Mouse (Mus musculus) forebrain, embryonic 10.5 days (tissue): ENCODE results near the gene Tmem150a. TPM values are rescaled to one million over a fixed set of nuclear protein-coding genes. Genes with fewer than 3 reads are reported as not detected.
A peak's percentile ranks its signal among the peaks of the same experiment; 100 is the strongest.

ENCODE experiments used
- DNase-seq: peaks from one replicate; pipeline ENCODE4 v3.0.0-alpha.2; 2017; ENCODE audit warnings: low spot score; ENCODE audit errors: extremely low spot score
- H3K27ac ChIP-seq: fragments of 300-500 bp; sonication (generic); 2 replicates; pipeline ENCODE4 v1.5.1; 2016; ENCODE audit warnings: mild to moderate bottlenecking
- H3K27me3 ChIP-seq: fragments of 300-500 bp; sonication (generic); 2 replicates; pipeline ENCODE4 v1.6.1; 2016; ENCODE audit warnings: mild to moderate bottlenecking; ENCODE audit not compliant: poor library complexity, severe bottlenecking
- H3K36me3 ChIP-seq: fragments of 300-500 bp; sonication (generic); replicated peaks from 2 replicates; pipeline ENCODE4 v1.6.1; 2016; ENCODE audit warnings: mild to moderate bottlenecking, moderate library complexity
- H3K4me1 ChIP-seq: fragments of 300-500 bp; sonication (generic); 2 replicates; pipeline ENCODE4 v1.6.1; 2016
- H3K4me3 ChIP-seq: fragments of 300-500 bp; sonication (generic); 2 replicates; pipeline ENCODE4 v1.5.1; 2016; ENCODE audit warnings: mild to moderate bottlenecking, moderate library complexity
- H3K9me3 ChIP-seq: fragments of 300-500 bp; sonication (generic); 2 replicates; pipeline ENCODE4 v1.6.1; 2016; ENCODE audit warnings: mild to moderate bottlenecking, moderate library complexity
- WGBS: fragments of 180-500 bp; shearing (Covaris S2); methylation state at CpG from one replicate; pipeline ENCODE4 v1.1.7; 2016; 5-methylcytosine and 5-hydroxymethylcytosine counted together
- polyA plus RNA-seq: library from polyadenylated mRNA; unstranded; fragments of >200 nt; fragmentation: Nextera tagmentation; extraction: Ambion mirVana; gene quantifications from 2 replicates; pipeline ENCODE4 v1.2.1, GENCODE M21; 2016

Tmem150a gene
- polyA plus RNA-seq, 1 experiment from 2014 or later, result 5.6 TPM

DNA sequence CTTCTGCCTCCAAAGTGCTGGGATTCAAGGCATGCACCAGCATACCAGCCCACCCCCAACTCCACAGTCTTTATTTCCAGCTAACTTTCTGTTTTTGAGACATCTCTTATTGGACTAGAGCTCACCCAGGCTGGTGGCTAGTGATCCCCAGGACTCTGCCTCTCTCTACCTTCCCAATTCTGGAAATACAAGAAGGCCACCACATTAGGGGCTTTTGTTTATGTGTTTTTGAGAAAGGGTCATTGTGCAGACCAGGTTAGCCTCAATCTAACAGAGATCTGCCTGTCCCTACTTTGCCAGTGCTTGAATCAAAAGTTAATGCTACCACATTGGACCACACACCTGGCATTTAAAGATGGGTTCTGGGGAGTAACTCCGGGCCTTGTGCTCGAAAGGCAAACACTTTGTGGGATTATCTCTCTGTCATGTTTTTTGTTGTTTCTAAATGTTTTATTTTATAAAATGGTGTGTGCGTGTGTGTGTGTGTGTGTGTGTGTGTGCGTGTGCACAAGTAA is 12.3 kb downstream of the Tmem150a start:
- 77% methylated on average over 4 of the region's 4 CpGs for WGBS

DNA sequence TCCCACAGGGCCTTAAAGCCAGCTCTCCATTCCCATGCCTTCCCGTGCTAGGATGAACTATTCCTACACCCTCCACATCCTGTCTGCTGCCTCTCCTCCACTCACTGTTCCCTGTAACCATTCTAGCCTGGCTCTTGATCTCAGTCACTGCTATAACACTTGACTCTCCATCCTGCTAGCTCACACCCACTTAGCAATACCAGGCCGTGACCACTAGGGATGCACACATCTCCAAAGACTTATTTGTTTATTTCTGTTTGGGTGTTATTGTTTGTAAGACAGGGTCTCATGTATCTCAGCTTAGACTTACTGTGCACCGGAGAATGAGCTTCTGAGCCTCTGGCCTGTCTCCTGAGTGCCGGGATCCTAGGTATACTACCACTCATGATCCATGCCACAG is 14.3 kb downstream of the Tmem150a start:
- no peak for DNase-seq
- Histone ChIP-seq H3K4me1 (peaks cover 11% of the 10 kb centered on the region), H3K27ac (no peak overlapping the region), H3K9me3 (no peaks in the 10 kb centered on the region), H3K36me3 (no peaks in the 10 kb centered on the region), H3K27me3 (no peaks in the 10 kb centered on the region), H3K4me3 (no peak overlapping the region)
- WGBS, result 86% methylated on average over 4 of the region's 4 CpGs

More for the DNA sequence above, 12.3 kb downstream of the Tmem150a start:
- Histone ChIP-seq H3K36me3 (no peaks in the 10 kb centered on the region), H3K27ac (no peak overlapping the region), H3K4me1 (peaks cover 19% of the 10 kb centered on the region), H3K4me3 (no peak overlapping the region), H3K9me3 (no peaks in the 10 kb centered on the region), H3K27me3 (no peaks in the 10 kb centered on the region)
- no peak for DNase-seq

DNA sequence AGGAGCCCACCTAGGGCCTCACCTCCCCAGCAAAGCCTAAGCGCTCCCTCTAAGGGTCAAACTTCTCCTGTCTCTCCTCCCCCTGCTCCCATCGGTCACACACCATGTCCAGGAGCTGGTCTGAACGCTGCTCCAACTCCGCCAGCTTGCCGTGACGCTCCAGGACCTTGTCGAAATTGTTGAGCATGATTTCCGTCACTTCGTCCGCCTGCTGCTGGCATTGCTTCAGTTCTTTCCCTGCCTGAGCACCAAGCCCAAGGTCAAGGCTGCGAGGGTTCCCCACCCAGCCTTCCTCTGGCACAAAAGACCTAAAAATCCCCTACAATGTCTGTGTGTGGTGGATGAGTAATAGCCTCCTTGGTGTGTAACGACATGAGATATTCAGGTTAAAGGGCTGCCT is 14.8 kb downstream of the Tmem150a start:
- Histone ChIP-seq H3K4me3 (no peak overlapping the region), H3K36me3 (no peaks in the 10 kb centered on the region), H3K27ac (no peak overlapping the region), H3K9me3 (no peaks in the 10 kb centered on the region), H3K27me3 (no peaks in the 10 kb centered on the region), H3K4me1 (peaks cover 11% of the 10 kb centered on the region)
- DNase-seq, result no peak
- 87% methylated on average over 12 of the region's 12 CpGs for whole genome bisulfite sequencing

DNA sequence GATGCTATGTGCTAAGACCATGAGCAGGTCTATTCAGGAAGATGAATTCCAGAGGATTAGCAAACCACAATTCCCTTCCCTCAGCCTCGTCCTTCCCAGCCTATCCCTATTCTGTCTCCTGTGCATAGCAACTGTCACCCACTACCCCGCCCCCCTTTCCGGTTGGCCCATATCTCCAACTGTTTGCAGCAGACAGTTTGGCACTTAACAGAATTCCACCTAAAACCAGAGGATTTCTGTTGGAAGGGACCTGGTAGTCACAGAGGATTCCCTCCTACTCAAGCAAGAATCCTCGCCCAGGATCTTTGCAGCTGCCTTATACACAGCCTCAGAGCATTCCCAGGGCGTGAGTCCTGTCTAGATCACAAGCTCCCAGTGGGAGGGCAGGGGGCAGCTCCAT is 15.9 kb downstream of the Tmem150a start:
- H3K36me3 ChIP-seq, result no peaks in the 10 kb centered on the region
- 48% methylated on average over 5 of the region's 5 CpGs for WGBS
- no peaks in the 10 kb centered on the region for H3K27me3 ChIP-seq
- peaks cover 11% of the 10 kb centered on the region for H3K4me1 ChIP-seq
- H3K9me3 ChIP-seq, result no peaks in the 10 kb centered on the region
- H3K27ac ChIP-seq, result 0 out of 2 replicates have a peak overlapping the region, but pooled peaks have one; percentile 4
- DNase-seq, result no peak
- H3K4me3 ChIP-seq, result no peak overlapping the region

DNA sequence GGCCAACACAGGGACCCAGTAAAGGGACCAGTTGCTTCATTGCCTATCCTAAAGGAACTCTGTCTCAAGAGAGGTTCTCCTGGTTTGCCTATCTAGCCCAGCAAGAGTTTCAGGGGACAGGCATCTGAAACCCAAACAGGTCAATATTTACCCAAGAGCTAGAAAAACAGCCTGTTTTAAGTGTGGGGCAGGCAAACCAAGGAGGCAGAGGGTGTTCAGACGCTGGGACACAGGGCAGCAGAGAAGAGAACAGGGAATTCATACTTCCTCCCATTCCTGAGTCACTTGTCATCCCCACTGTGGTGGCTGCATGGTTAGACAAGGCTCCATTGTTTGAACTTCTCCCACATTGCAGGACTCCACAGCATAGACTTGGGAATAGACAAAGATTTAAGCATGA is 16.3 kb downstream of the Tmem150a start:
- Histone ChIP-seq H3K27me3 (no peaks in the 10 kb centered on the region), H3K4me1 (peaks cover 11% of the 10 kb centered on the region), H3K27ac (0 out of 2 replicates have a peak overlapping the region, but pooled peaks have one; percentile 4), H3K4me3 (no peak overlapping the region), H3K9me3 (no peaks in the 10 kb centered on the region), H3K36me3 (no peaks in the 10 kb centered on the region)
- WGBS, result 39% methylated on average over 1 of the region's 1 CpGs
- DNase-seq, result no peak

DNA sequence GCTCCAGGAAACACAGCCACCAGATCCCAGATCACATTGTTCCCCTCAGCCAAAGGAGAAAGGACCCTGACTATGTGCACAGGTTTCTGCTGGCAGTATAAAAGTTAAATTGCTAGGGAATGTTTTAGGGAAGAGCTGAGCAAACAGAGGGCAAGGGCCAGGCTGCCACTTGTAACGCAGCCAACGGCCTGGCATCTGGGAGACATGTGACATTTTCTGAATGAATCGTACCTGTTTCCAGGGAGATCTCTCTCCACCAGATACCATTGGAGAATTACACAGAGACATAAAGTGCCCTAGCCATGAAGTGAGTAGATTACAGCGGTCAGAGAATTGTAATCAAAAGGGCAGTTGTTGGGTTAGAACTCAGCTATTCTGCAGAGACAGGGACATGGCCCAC is 17.9 kb downstream of the Tmem150a start:
- Histone ChIP-seq H3K27me3 (no peaks in the 10 kb centered on the region), H3K9me3 (no peaks in the 10 kb centered on the region), H3K4me1 (peaks cover 11% of the 10 kb centered on the region), H3K27ac (no peak overlapping the region), H3K36me3 (no peaks in the 10 kb centered on the region), H3K4me3 (no peak overlapping the region)
- WGBS, result 91% methylated on average over 4 of the region's 4 CpGs
- DNase-seq, result no peak

DNA sequence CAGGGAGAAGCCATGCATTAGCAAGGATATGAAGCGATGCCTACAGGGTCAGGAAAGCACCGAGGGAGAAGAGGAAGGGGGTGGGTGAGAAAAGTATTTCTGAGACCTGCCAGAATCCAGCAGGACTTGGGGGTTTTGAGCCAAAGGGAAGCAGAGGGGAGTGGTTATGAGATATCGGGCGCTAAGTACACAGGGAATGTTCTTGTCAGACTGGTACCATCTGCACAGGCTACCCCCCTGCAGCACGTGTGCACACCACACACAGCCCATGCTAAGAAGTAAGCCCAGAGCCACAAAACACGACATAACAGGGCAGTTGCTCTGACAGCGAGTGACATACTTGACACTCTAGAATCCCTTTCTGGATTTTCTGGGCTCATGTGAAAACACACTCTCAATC is 19.0 kb downstream of the Tmem150a start:
- H3K4me1 ChIP-seq, result peaks cover 11% of the 10 kb centered on the region
- 78% methylated on average over 7 of the region's 7 CpGs for WGBS
- DNase-seq, result no peak
- H3K9me3 ChIP-seq, result no peaks in the 10 kb centered on the region
- no peak overlapping the region for H3K4me3 ChIP-seq
- no peaks in the 10 kb centered on the region for H3K36me3 ChIP-seq
- H3K27ac ChIP-seq, result no peak overlapping the region
- peaks cover 10% of the 10 kb centered on the region for H3K27me3 ChIP-seq

DNA sequence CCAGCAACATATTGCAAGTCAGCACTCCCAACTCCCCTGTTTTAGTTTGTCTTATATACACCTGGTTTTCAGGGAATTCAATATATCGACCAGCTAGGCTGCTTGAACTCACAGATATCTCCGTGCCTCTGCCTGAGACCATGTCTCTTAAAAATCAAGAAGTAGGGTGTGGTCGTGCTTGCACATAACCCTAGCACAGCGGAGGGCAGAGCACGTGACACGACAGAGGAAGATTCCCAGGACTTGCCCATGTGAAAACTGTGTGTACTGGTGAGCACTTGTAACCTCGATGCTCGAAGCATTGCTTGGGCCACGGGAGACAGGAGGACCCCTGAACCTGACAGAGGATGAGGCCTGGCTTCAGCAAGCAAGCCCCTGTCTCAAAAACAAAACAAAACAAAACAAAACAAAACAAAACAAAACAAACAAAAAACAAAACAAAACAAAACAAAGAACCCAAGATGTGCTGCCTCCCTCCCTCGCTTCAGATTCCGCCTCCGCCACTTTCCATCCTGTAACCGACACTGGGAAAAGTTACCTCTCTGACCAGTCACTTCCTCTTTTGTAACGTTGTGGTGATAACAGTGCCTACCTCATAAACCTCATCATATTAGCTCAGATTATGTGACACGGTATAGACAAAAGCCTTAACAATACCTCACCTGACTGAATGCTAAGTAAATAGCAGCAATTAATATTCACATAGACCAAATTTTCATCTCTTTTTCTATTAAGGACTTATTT is 19.7 kb downstream of the Tmem150a start:
- peaks cover 18% of the 10 kb centered on the region for H3K27me3 ChIP-seq
- no peak overlapping the region for H3K27ac ChIP-seq
- H3K36me3 ChIP-seq, result no peaks in the 10 kb centered on the region
- no peak overlapping the region for H3K4me3 ChIP-seq
- DNase-seq, result no peak
- 85% methylated on average over 15 of the region's 15 CpGs for WGBS
- no peaks in the 10 kb centered on the region for H3K9me3 ChIP-seq
- peaks cover 15% of the 10 kb centered on the region for H3K4me1 ChIP-seq

DNA sequence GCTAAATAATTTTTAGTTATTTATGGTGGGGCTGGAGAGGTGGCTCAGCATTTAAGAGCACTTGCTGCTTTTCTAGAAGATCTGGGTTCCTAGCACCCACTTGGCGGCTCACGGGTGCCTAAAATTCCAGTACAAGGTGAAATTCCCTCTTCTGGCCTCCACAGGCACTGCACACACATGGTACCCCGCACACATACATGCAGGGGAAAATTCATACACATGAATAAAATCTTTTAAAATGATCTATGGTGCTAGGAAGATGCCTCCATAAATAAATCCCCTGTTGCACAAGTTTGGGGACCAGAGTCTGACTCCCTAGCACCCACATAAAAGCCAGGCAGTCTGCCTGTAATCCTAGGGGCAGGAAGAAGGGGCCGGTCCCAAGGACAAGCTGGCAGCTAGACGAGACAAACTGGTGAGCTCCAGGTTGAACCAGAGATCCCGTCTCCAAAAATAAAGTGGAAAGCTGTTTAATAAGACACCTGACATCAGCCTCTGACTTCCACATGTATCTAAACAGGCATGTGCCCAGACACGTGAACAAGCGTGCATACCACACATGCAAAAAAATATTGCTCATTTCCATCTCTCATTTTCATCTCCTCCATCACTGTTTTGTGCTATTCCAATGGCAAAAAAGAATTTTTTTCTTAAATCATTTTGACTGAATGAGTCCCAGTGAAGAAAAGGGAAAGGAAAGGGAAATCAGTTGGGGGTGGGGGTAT is 23.4 kb downstream of the Tmem150a start:
- Histone ChIP-seq H3K27me3 (peaks cover 39% of the 10 kb centered on the region), H3K4me1 (peaks cover 9% of the 10 kb centered on the region), H3K4me3 (no peak overlapping the region), H3K9me3 (no peaks in the 10 kb centered on the region), H3K27ac (no peak overlapping the region), H3K36me3 (no peaks in the 10 kb centered on the region)
- no peak for DNase-seq
- WGBS, result 87% methylated on average over 8 of the region's 8 CpGs

DNA sequence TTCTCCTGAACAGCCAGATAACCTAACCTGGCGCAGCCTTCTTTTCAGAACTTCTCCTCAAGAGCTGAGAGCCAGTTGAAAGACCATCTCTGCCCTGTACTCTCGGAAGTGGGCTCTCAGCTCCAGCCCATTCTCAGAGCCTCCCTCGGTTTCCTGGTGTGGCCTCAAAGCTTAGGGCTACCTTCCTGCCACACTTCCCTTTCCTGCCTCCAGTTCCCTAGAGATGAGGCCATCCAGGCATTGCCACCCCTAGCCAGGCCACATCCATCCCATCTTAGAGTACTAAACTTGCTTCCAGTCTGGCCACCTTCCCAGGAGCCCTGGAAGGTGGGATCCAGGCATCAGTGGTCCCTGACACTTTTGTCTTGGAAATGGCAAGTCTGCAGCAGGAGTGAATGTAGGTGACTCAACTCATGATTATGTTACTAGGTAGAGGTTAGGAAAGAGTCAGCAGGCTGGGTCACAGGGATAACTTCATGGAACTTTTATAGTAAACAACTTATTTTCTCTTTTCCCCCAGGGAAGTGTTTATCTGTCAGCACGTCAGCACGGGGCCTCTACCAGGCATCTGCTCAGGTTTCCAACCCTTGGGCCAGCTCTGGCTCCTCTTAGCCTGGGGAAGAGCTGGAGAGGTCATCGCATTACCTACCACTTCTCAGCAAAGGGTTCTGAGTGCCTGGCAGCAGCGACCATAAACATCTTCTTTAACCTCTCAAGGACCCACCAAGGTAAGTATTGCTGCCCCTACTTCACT is 24.3 kb downstream of the Tmem150a start:
- WGBS, result 46% methylated on average over 7 of the region's 7 CpGs
- Histone ChIP-seq H3K36me3 (no peaks in the 10 kb centered on the region), H3K9me3 (no peaks in the 10 kb centered on the region), H3K4me1 (peaks cover 9% of the 10 kb centered on the region), H3K27ac (peak overlapping the region; percentile 71), H3K27me3 (peaks cover 39% of the 10 kb centered on the region), H3K4me3 (peak overlapping the region; percentile 54)
- no peak for DNase-seq

DNA sequence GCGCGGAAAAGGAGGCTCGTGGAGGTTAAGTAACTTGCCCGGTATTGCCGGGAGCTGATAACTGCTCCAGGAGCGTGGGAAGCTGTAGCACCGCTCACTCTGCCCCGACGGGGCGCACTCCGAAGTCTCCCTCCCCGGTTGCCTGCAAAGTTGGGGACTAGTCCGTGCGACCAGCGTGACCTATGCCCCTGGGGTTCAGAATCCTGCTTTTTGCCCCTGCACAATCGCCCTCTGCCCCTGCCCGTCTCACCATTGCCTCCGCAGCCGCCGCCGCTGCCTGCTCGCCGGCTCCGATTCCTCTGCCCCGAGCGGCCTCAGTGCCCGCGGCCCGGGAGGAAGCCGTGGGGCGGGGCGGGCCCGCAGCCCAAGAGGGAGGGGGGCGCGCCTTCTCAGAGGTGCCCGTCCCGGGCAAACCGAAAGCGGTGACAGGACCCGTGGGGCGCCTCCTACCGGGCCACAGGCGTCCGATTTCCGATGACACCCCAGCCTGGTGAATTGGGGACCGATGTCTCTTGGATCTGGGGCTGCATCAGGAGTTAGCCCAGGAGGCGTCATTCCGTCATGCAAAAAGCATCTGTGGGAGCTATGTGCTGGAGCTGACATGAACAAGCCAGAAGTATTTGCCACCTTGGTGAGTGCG is 25.0 kb downstream of the Tmem150a start, which contains the start of gene Vamp5:
TSS of gene Vamp5 (minus strand) at position 338 of the 640 bp plus-strand sequence.
- peak within 1 kb of the TSS; percentile 71 for H3K27ac ChIP-seq

DNA sequence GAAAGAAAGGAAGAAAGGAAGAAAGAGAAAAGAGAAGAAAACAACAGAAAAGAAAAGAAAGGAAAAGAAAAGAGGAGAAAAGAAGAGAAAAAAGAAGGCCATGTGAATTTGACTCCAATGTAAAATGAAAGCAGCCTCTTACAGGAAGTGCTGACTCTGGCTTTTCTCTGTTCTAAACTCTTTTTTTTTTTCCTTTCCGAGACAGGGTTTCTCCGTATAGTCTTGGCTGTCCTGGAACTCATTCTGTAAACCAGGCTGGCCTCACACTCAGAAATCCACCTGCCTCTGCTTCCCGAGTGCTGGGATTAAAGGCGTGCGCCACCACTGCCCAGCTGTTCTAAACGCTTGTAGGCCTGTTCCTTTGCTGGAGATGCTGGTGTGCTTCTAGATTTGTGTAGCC is 27.2 kb downstream of the Tmem150a start:
- Histone ChIP-seq H3K9me3 (no peaks in the 10 kb centered on the region), H3K4me3 (no peak overlapping the region), H3K27me3 (peaks cover 39% of the 10 kb centered on the region), H3K27ac (no peak overlapping the region), H3K4me1 (peaks cover 10% of the 10 kb centered on the region), H3K36me3 (peaks cover 3% of the 10 kb centered on the region)
- no peak for DNase-seq
- WGBS, result 89% methylated on average over 6 of the region's 6 CpGs

More for the DNA sequence above, 25.0 kb downstream of the Tmem150a start, which contains the start of gene Vamp5:
- peaks cover 2% of the 10 kb centered on the region for H3K36me3 ChIP-seq
- H3K9me3 ChIP-seq, result no peaks in the 10 kb centered on the region
- 2% methylated on average over 49 of the region's 49 CpGs for WGBS
- DNase-seq, result peak; percentile 48
- peaks cover 39% of the 10 kb centered on the region for H3K27me3 ChIP-seq
- peaks cover 9% of the 10 kb centered on the region for H3K4me1 ChIP-seq
- H3K4me3 ChIP-seq, result peak within 1 kb of the TSS; percentile 54
